Mouse (Mus musculus) cerebellum, postnatal 4 days (tissue): ENCODE data around the gene Capn7.

ENCODE experiments used
- DNase-seq, 2 experiments: peaks; one replicate each; pipeline ENCODE4 v3.0.0; 2022; ENCODE audit warnings: low spot score in 2 of 2, mixed read lengths in 1 of 2

The Capn7 gene

GRCm38 (mm10) chr14:31395629-31396199 is 59.3 kb downstream of the Capn7 start:
- no peak for DNase-seq

GRCm38 (mm10) chr14:31396428-31396827 is 60.0 kb downstream of the Capn7 start:
- no peak for DNase-seq

- DNase-seq: no peak
Observed at GRCm38 (mm10) chr14:31397353-31397752, 60.9 kb downstream of the Capn7 start.

GRCm38 (mm10) chr14:31397791-31398595 is 61.6 kb downstream of the Capn7 start:
- no peak for DNase-seq

GRCm38 (mm10) chr14:31398819-31399218 is 62.4 kb downstream of the Capn7 start:
- no peak for DNase-seq

GRCm38 (mm10) chr14:31399271-31399670 is 62.8 kb downstream of the Capn7 start:
- no peak for DNase-seq

GRCm38 (mm10) chr14:31400246-31400645 is 63.8 kb downstream of the Capn7 start:
- DNase-seq: no peak

- DNase-seq: no peak
Observed at GRCm38 (mm10) chr14:31400896-31401295, 64.5 kb downstream of the Capn7 start.

GRCm38 (mm10) chr14:31401918-31402427 is 65.5 kb downstream of the Capn7 start:
- no peak for DNase-seq

- DNase-seq: no peak
Observed at GRCm38 (mm10) chr14:31402693-31403092, 66.3 kb downstream of the Capn7 start.

- no peak for DNase-seq
Observed at GRCm38 (mm10) chr14:31403556-31403955, 67.1 kb downstream of the Capn7 start.

GRCm38 (mm10) chr14:31403995-31404394 is 67.6 kb downstream of the Capn7 start:
- DNase-seq: no peak

GRCm38 (mm10) chr14:31404663-31405062 is 68.2 kb downstream of the Capn7 start:
- DNase-seq: no peak

GRCm38 (mm10) chr14:31405652-31406051 is 69.2 kb downstream of the Capn7 start:
- no peak for DNase-seq

GRCm38 (mm10) chr14:31406154-31406810 is 69.8 kb downstream of the Capn7 start:
- peak in 1 of 2 experiments; percentile 16 for DNase-seq

GRCm38 (mm10) chr14:31407208-31407607 is 70.8 kb downstream of the Capn7 start:
- no peak for DNase-seq

GRCm38 (mm10) chr14:31407911-31408604 is 71.6 kb downstream of the Capn7 start:
- DNase-seq: no peak

- no peak for DNase-seq
Observed at GRCm38 (mm10) chr14:31408666-31409065, 72.2 kb downstream of the Capn7 start.

- no peak for DNase-seq
Observed at GRCm38 (mm10) chr14:31410123-31410724, 73.8 kb downstream of the Capn7 start.

GRCm38 (mm10) chr14:31410737-31411136 is 74.3 kb downstream of the Capn7 start:
- no peak for DNase-seq

GRCm38 (mm10) chr14:31412651-31413056 is 76.2 kb downstream of the Capn7 start:
- DNase-seq: no peak
